In the genomic region with DNA sequence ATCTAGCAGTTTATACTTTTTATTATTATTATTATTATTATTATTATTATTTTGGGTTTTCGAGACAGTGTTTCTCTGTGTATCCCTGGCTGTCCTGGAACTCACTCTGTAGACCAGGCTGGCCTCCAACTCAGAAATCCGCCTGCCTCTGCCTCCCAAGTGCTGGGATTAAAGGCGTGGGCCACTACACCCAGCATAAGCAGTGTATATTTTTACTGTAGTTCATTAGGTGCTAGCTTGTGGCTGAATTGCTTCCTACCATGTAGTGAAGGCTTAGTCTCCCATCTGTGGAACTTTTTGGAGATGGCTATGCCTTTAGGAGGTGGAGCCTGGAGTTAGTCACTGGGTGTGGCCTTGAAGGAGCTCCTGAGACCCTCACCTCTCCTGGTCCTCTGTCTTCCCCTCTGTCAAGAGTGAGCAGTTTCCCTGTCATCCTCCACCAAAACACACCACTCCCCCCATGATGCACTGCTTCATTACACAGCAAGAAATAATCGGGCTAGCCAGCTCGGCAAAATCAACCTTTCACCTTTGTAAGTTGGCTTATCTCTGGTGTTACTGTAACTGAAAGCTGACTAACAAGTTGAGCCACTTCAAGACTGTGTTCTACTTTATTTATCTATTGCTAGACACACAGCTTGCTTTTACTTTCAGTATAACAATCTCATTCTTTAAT, we compare ENCODE assay signal across 18 mouse cellular contexts. TPM values are rescaled to one million over a fixed set of nuclear protein-coding genes. Genes with fewer than 3 reads are reported as not detected.
DNase-seq lines count a peak whose midpoint lies in the region; ATAC-seq lines count a peak whose summit lies in the region.
"Had no signal": no experiment of that assay in that cellular context is flagged by ENCODE, and none has a peak within 500 bp of the region (broad histone marks: within the 10 kb centered on the region; RNA-seq: fewer than 3 reads in every experiment).

No protein-coding gene starts in this region.

- ATAC-seq in liver, embryonic 12.5 days: peak; percentile 92
- ATAC-seq in stomach, embryonic 14.5 days (ENCODE audit: insufficient number of reproducible peaks, insufficient read depth, low FRiP score, low read depth): peak; percentile 85
- ATAC-seq: forebrain, embryonic 13.5 days had no signal

- peaks cover 62% of the 10 kb centered on the region for H3K4me1 ChIP-seq in liver, embryonic 12.5 days
- peaks cover 13% of the 10 kb centered on the region; the same call in 1 of the 2 replicates for H3K4me1 ChIP-seq in stomach, embryonic 14.5 days (ENCODE audit: control insufficient read depth, insufficient read depth, low read length)

- peak overlapping the region; percentile 46 for H3K4me2 ChIP-seq in liver, embryonic 12.5 days
- H3K4me2 ChIP-seq in stomach, embryonic 14.5 days (replicated peaks; ENCODE audit: low read depth, low read length): no peak overlapping the region
- H3K4me2 ChIP-seq: embryonic facial prominence, embryonic 13.5 days; forebrain, embryonic 13.5 days; heart, embryonic 13.5 days had no signal

- H3K36me3 ChIP-seq in liver, embryonic 12.5 days: no peaks in the 10 kb centered on the region
- no peaks in the 10 kb centered on the region for H3K36me3 ChIP-seq in stomach, embryonic 14.5 days (ENCODE audit: control insufficient read depth, insufficient read depth, low read length)
- H3K36me3 ChIP-seq: embryonic facial prominence, embryonic 13.5 days; G1E; heart, embryonic 13.5 days; hindbrain, embryonic 10.5 days had no signal

- DNase-seq in lung, postnatal 10 days: peak; percentile 12
- DNase-seq in lung, postnatal 14 days: no peak
- peak; percentile 45 for DNase-seq in gonadal fat pad, adult 2 months (ENCODE audit: low read depth)
- DNase-seq in neural tube, embryonic 10.5 days (ENCODE audit: extremely low spot score, low spot score): no peak
- DNase-seq in adrenal gland, postnatal 4 days (ENCODE audit: low spot score in 2 of 2): no peak
- no peak for DNase-seq in kidney, postnatal 25 days
- DNase-seq: adrenal gland, postnatal 25 days; cerebellum, adult 11 months; gastrocnemius, postnatal 10 days; kidney, adult 8-10 months had no signal

- peak overlapping the region; percentile 86 for H3K27ac ChIP-seq in liver, embryonic 12.5 days
- no peak overlapping the region for H3K27ac ChIP-seq in stomach, embryonic 14.5 days (ENCODE audit: low read length)
- H3K27ac ChIP-seq: embryonic facial prominence, embryonic 13.5 days; forebrain, embryonic 13.5 days; heart, embryonic 13.5 days; hindbrain, embryonic 10.5 days had no signal

- H3K27me3 ChIP-seq in liver, embryonic 12.5 days (replicated peaks): peaks cover 4% of the 10 kb centered on the region; the same call in 1 of the 2 replicates
- H3K27me3 ChIP-seq in stomach, embryonic 14.5 days (ENCODE audit: control insufficient read depth, insufficient read depth, low read length): no peaks in the 10 kb centered on the region
- H3K27me3 ChIP-seq: embryonic facial prominence, embryonic 13.5 days; heart, embryonic 13.5 days had no signal

- no peak overlapping the region for H3K9ac ChIP-seq in liver, embryonic 12.5 days
- no peak overlapping the region for H3K9ac ChIP-seq in stomach, embryonic 14.5 days (replicated peaks; ENCODE audit: low read depth, low read length)
- H3K9ac ChIP-seq: embryonic facial prominence, embryonic 13.5 days; forebrain, embryonic 13.5 days; heart, embryonic 13.5 days had no signal

- H3K4me3 ChIP-seq in liver, embryonic 12.5 days: no peak overlapping the region
- H3K4me3 ChIP-seq in stomach, embryonic 14.5 days (ENCODE audit: low read depth, low read length): no peak overlapping the region
- H3K4me3 ChIP-seq: embryonic facial prominence, embryonic 13.5 days; forebrain, embryonic 13.5 days; heart, embryonic 13.5 days; hindbrain, embryonic 10.5 days had no signal

- 61% methylated on average over 5 of the region's 5 CpGs for WGBS in liver, embryonic 12.5 days (ENCODE audit: insufficient replicate concordance)
- WGBS in stomach, embryonic 14.5 days: 77% methylated on average over 5 of the region's 5 CpGs

- H3K9me3 ChIP-seq in liver, embryonic 12.5 days (replicated peaks): no peaks in the 10 kb centered on the region
- no peaks in the 10 kb centered on the region for H3K9me3 ChIP-seq in stomach, embryonic 14.5 days (ENCODE audit: control insufficient read depth, low read depth, low read length)
- H3K9me3 ChIP-seq: embryonic facial prominence, embryonic 13.5 days; forebrain, embryonic 13.5 days; G1E; heart, embryonic 13.5 days; hindbrain, embryonic 10.5 days had no signal

RNA-seq across cellular contexts. Expression of gene Elmo1, which starts 41.1 kb away (rescaled TPM):
- 12.0 and 13.7 TPM in 2 replicates for polyA plus RNA-seq in gonadal fat pad, adult 2 months (2012; rRNA removed)
- 6.2 and 6.7 TPM in 2 replicates for polyA plus RNA-seq in liver, embryonic 12.5 days (2016; fragmentation: Nextera tagmentation; extraction: Ambion mirVana)
- polyA plus RNA-seq in stomach, embryonic 14.5 days (2014; fragmentation: Nextera tagmentation; extraction: Ambion mirVana): 12.2 and 12.9 TPM in 2 replicates
- total RNA-seq in adrenal gland, postnatal 4 days (2021): 10 to 100 TPM; 26.2 to 28.2 TPM
- polyA plus RNA-seq: C2C12, G1E had no signal

Comparison
In these comparisons a context has a peak if more than half of its experiments do, and no peak if none do; other contexts are left out.
1. DNase-seq: peak in lung, postnatal 10 days (single experiment) and gonadal fat pad, adult 2 months (single experiment); none in lung, postnatal 14 days (single experiment), neural tube, embryonic 10.5 days (single experiment), adrenal gland, postnatal 4 days (0 of 2) and kidney, postnatal 25 days (0 of 2).